Mouse (Mus musculus): ENCODE data around the gene Tas2r135.

DNA sequence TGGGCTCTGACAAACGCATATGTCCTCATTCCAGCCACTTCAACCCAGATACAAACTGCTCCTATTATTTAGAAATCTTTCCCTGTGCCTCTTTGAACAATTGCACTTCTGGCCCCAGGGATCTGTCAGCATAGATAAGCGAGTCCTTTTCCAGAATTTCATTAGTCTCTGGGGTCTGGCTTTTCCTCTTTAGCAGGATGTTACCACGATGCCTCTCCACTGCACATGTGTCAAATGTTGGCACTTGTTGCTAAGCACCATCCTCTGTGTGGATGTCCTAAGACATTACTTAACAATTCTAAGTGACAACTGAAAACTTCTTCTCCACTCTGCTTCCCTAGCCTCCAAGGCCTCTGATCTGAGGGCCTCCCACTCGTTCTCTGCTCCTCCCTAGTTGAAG, 29.2 kb upstream of the Tas2r135 start:
- TF ChIP-seq CTCF (IDR thresholded peaks at IDR 0.05; ENCODE audit: insufficient read depth, low read depth, low read length), result no peak
- no peak for TF ChIP-seq POLR2A (IDR thresholded peaks at IDR 0.05; ENCODE audit: insufficient read depth, low read depth, low read length)

Measured in olfactory bulb, adult 2 months (tissue).